Mouse (Mus musculus) small intestine, adult 2 months (tissue): ENCODE data around the gene Tmprss11e.

Experiments used
- CTCF ChIP-seq: fragments of 200-500 bp; IDR thresholded peaks from 2 replicates; pipeline ENCODE4 v1.5.1; 2012; ENCODE audit warnings: low read depth, mild to moderate bottlenecking, control low read depth, inconsistent platforms, low read length, moderate library complexity, mixed read lengths; ENCODE audit not compliant: insufficient replicate concordance, insufficient read length; ENCODE audit errors: extremely low read depth
- POLR2A ChIP-seq: fragments of 200-500 bp; IDR thresholded peaks from 2 replicates; pipeline ENCODE4 v1.6.1; 2012; ENCODE audit warnings: low read depth, mild to moderate bottlenecking, control low read depth, inconsistent platforms, low read length, moderate library complexity

DNA sequence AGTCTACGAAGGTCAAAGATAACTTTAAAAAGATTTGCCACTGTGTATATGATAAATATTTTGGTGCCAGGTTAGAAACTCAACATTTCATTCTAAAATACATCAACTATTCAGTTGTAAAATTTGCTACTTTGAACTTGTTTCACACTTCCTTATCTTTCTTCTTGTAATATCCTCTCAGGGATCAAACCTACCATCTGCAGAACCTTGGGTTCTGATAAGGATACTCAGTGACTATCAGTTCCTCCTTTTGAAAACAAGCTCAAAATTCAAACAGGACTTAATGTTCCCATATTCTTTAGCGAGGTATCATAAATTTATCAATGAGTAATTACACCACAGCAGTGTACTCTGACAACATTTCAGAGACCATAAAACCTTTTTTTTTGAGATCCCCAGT, 30.6 kb downstream of the Tmprss11e start:
- TF ChIP-seq CTCF (no peak), POLR2A (no peak)
